Mouse (Mus musculus): Measurements from ENCODE around the gene Sox6. TPM values are rescaled to one million over a fixed set of nuclear protein-coding genes. Genes with fewer than 3 reads are reported as not detected.

The Sox6 gene
- total RNA-seq, 2 experiments from 2014 or later, result 0.45 to 0.99 TPM

- 0 out of 2 replicates have a peak, but pooled peaks have one; percentile 27 for ATAC-seq (ENCODE audit: poor library complexity, severe bottlenecking)
Observed at GRCm38 (mm10) chr7:115988109-115988779, 50.4 kb downstream of the Sox6 start.

DNA sequence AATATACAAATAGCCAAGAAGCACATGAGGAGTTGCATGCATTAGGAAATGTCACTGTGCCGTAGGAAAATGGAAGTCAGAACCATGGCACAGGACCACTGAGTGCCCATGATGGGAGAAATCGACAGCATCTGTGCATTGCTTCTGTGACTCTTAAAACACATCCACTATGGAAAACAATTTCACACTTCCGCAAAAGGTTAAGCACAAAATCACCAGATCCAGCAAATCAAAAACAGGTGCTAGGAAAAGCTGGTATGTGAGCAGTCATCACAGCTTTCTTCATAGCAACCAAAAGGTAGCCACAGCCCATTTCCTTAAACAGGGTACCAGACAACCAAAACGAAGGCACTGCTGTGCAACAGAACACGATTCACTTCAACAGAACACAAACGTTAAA is 52.9 kb downstream of the Sox6 start:
- no peak for ATAC-seq (ENCODE audit: poor library complexity, severe bottlenecking)

- no peak for ATAC-seq (ENCODE audit: poor library complexity, severe bottlenecking)
Observed at GRCm38 (mm10) chr7:115984076-115984475, 54.5 kb downstream of the Sox6 start.

DNA sequence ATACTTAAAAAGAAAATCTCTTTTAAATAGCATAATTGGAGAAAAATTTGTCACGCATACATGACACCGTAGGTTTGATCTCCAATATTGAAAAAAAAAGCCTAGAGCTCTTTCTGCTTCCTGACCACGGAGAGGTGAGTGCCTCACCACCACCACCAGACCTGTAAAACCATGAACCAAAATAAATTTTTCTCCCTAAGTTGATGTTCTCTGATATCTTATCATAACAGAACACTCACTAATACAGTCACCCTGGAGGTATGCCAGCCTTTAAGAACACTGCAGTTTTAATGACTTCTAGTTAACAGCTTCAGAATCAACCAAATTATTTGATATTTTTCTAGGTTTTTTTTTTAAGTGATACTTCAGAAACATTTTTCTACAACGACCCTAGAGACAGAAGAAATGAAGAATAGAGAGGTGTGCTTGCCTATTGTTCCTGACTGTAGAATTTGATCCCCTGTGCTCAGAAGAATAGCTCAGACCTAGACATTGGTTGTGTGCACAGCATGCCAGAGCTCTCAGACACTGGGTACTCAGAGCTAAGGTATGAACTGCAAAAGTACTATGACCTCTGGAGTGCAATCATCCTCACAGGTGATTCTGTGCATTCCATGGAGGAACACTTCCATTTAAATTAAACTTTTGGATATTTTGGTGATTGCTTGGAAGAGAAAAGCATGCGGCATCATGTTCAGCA is 58.6 kb downstream of the Sox6 start:
- ATAC-seq (ENCODE audit: poor library complexity, severe bottlenecking), result no peak

DNA sequence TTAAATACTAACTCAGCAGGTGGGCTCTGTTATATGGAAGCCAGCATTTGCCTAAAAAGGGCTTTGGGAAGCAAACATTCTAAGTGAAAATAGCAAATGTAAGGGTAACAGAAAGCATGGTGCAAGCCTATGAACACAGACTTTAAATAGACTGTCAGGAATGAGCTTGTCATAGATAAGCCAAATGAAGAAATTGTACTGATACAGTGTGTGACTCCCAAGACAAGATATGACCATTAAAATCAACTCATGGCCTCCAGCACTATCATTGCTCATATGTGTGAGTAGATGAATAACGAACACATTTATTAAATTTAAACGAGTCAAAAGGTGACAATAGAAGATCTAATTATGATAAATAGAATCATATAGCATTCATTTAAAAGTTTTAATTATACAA is 64.1 kb downstream of the Sox6 start:
- ATAC-seq (ENCODE audit: poor library complexity, severe bottlenecking), result no peak

DNA sequence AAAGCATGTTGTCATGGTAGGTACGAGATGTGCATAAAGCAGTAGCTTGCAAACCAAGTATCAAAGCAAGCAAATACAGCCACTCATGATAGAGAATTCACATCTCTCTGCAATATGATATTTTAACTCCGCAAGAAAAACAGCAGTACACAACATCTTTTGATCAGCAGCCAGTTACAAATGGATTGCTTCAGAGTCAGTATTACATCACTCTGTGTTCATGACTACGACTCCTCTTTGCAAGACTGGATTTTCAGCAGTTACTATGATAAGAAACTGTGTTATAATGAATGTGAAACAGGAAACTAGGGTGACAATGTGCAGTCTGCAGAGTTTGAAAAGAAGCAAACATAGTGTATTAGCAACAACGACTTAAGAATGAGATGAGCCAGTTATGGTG is 71.4 kb downstream of the Sox6 start:
- peak; percentile 60 for ATAC-seq (ENCODE audit: poor library complexity, severe bottlenecking)

- no peak for ATAC-seq (ENCODE audit: poor library complexity, severe bottlenecking)
Observed at GRCm38 (mm10) chr7:115966181-115966580, 72.4 kb downstream of the Sox6 start.

- no peak for ATAC-seq (ENCODE audit: poor library complexity, severe bottlenecking)
Observed at GRCm38 (mm10) chr7:115953046-115953445, 85.5 kb downstream of the Sox6 start.

DNA sequence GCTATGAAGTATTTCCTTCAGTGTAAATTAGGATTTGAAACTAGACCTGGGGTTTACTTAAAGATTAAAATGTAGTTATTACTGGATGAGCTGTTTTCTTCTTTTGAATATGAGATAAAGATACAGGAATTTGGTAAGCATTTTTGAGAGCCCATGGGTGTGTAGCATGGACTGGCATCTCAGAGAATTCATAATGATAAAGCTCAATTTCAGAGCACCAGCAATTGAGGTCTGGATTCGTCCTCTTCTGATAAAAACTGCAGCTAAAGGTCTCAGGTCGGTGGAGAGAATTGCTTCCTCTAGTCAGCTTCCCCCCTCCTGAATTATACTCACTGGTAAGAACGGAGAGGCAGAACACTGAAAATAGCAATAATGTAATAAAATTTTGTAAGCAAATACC is 86.4 kb downstream of the Sox6 start:
- no peak for ATAC-seq (ENCODE audit: poor library complexity, severe bottlenecking)

GRCm38 (mm10) chr7:115951689-115952088 is 86.9 kb downstream of the Sox6 start:
- no peak for ATAC-seq (ENCODE audit: poor library complexity, severe bottlenecking)

- ATAC-seq (ENCODE audit: poor library complexity, severe bottlenecking), result no peak
Observed at GRCm38 (mm10) chr7:115947916-115948315, 90.7 kb downstream of the Sox6 start.

DNA sequence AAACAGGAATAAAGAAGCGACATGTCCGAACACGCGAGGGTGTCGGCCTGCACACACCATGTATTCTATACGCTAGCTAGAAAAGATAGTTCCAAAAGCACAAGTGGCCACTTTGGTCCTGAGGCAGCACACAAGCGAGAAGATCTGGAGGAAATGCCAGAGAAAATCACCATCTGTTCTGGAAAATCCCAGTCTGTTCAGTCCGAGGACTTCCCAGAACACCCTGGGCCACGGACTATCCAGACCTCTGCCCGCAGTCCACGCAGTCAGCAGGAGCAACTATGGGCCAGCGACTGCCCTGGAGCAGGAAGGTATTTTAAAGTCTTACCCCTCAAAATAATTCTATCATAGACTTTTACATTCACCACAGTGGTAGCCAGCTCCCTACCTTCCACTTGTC is 92.0 kb downstream of the Sox6 start:
- no peak for ATAC-seq (ENCODE audit: poor library complexity, severe bottlenecking)

- ATAC-seq (ENCODE audit: poor library complexity, severe bottlenecking), result no peak
Observed at GRCm38 (mm10) chr7:115945516-115945915, 93.1 kb downstream of the Sox6 start.

- ATAC-seq (ENCODE audit: poor library complexity, severe bottlenecking), result no peak
Observed at GRCm38 (mm10) chr7:115944250-115944649, 94.3 kb downstream of the Sox6 start.

- peak; percentile 58 for ATAC-seq (ENCODE audit: poor library complexity, severe bottlenecking)
Observed at GRCm38 (mm10) chr7:115941766-115942165, 96.8 kb downstream of the Sox6 start.

- peak; percentile 70 for ATAC-seq (ENCODE audit: poor library complexity, severe bottlenecking)
Observed at GRCm38 (mm10) chr7:115939292-115939691, 99.3 kb downstream of the Sox6 start.

GRCm38 (mm10) chr7:115936908-115937307 is 101.7 kb downstream of the Sox6 start:
- no peak for ATAC-seq (ENCODE audit: poor library complexity, severe bottlenecking)

- peak; percentile 51 for ATAC-seq (ENCODE audit: poor library complexity, severe bottlenecking)
Observed at GRCm38 (mm10) chr7:115915338-115915737, 123.3 kb downstream of the Sox6 start.

GRCm38 (mm10) chr7:115910313-115910712 is 128.3 kb downstream of the Sox6 start:
- ATAC-seq (ENCODE audit: poor library complexity, severe bottlenecking), result 0 out of 2 replicates have a peak, but pooled peaks have one; percentile 12

DNA sequence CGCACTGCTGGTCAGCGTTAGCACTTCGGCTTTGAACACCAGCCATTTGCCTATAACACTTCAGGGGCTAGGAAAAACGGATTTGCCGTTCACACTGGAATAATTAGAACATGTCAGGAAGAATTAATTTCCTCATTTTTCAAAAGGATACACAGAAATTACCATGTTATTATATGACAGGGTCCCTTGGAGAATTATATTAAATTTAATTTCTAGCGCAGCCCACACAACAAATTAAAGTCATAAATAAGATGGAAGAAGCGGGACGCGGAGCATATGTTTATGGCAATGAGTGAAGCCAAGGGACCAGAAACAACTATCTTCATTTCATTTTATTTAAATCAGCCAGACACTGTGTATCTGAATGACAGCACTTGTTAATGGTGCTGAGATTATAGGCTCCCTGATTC is 133.8 kb downstream of the Sox6 start:
- ATAC-seq (ENCODE audit: poor library complexity, severe bottlenecking), result no peak

- ATAC-seq (ENCODE audit: poor library complexity, severe bottlenecking), result no peak
Observed at GRCm38 (mm10) chr7:115903931-115904797, 134.4 kb downstream of the Sox6 start.

Measured in megakaryocyte, adult 5-6 weeks (primary cell).